Mouse (Mus musculus): ENCODE data around the gene Lzts2. TPM values are rescaled to one million over a fixed set of nuclear protein-coding genes. Genes with fewer than 3 reads are reported as not detected.

Gene Lzts2
- total RNA-seq, 1 experiment: 31.9 TPM

GRCm38 (mm10) chr19:45067758-45068510, 53.7 kb downstream of the Lzts2 start:
- DNase-seq (ENCODE audit: low read depth, low spot score): no peak
- TF ChIP-seq HCFC1 (IDR thresholded peaks at IDR 0.05; ENCODE audit: borderline replicate concordance, insufficient read depth, low read length) (no peak), CHD2 (IDR thresholded peaks at IDR 0.05; ENCODE audit: low read depth, low read length) (no peak), ZC3H11A (IDR thresholded peaks at IDR 0.05; ENCODE audit: borderline replicate concordance, low read depth, low read length) (no peak), ZNF384 (IDR thresholded peaks at IDR 0.05; ENCODE audit: low read depth, low read length) (no peak), MAFK (IDR thresholded peaks at IDR 0.05; ENCODE audit: insufficient read depth, low read depth, low read length) (no peak)
- Histone ChIP-seq H3K4me1 (ENCODE audit: control insufficient read depth in 2 of 2, insufficient read depth in 2 of 2, low read length in 2 of 2, poor library complexity in 1 of 2) (peaks cover 0 to 4% of the 10 kb centered on the region in 2 experiments; a peak in 1 of 4 replicates), H3K36me3 (ENCODE audit: control insufficient read depth, insufficient read depth, low read length, poor library complexity, severe bottlenecking) (no peaks in the 10 kb centered on the region), H3K4me3 (ENCODE audit: insufficient read depth in 1 of 2, low read depth in 1 of 2, low read length in 2 of 2, poor library complexity in 1 of 2, severe bottlenecking in 1 of 2) (no peak overlapping the region), H3K9ac (ENCODE audit: insufficient read depth, low read depth, low read length, poor library complexity, severe bottlenecking) (no peak overlapping the region), H3K27ac (ENCODE audit: insufficient read depth, low read depth, low read length, poor library complexity, severe bottlenecking) (no peak overlapping the region), H3K9me3 (ENCODE audit: control insufficient read depth, insufficient read depth, low read depth, low read length) (no peaks in the 10 kb centered on the region)
- in situ Hi-C loops (cut with MboI; ENCODE audit: low sequenced_read_pairs in 2 of 2, unreplicated experiment in 2 of 2): no loop called here

DNA sequence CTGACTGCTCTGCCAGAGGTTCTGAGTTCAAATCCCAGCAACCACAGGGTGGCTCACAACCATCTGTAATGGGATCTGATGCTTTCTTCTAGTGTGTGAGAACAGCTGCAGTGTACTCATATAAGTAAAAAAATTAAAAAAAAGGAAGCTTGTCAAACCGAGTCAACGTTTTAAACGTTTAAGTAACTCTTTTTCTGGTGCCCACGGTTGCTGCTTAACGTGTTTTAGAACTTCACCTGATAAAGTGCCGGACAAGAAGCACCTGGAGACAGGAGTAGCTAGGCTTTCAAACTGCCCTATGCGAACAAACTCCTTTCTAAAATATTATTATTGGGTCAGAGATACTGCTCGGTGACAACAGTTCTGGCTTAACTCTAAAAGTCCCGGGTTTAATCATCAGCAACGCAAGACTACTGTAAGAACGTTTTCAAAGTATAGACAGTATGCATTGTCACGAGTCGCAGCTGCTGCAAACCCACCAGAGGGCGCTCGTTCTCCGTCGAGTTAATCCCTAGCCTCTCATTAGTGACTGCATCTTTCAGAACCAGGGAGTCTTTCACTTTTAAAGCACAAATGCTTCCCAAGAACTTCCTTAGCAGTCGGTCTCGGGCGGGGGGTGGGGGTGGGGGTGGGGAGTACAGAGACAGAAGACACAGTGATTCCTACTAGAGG, 59.8 kb downstream of the Lzts2 start:
- TF ChIP-seq ZNF384 (IDR thresholded peaks at IDR 0.05; ENCODE audit: low read depth, low read length): no peak
- TF ChIP-seq MAFK (IDR thresholded peaks at IDR 0.05; ENCODE audit: insufficient read depth, low read depth, low read length): 0 out of 2 replicates have a peak, but pooled peaks have one; percentile 39
- H3K4me1 ChIP-seq (ENCODE audit: control insufficient read depth in 2 of 2, insufficient read depth in 2 of 2, low read length in 2 of 2, poor library complexity in 1 of 2): peaks cover 0 to 2% of the 10 kb centered on the region in 2 experiments; a peak in 1 of 4 replicates
- H3K4me3 ChIP-seq (ENCODE audit: insufficient read depth in 1 of 2, low read depth in 1 of 2, low read length in 2 of 2, poor library complexity in 1 of 2, severe bottlenecking in 1 of 2): peak overlapping the region; percentile 63 to 78
- no peaks in the 10 kb centered on the region for H3K36me3 ChIP-seq (ENCODE audit: control insufficient read depth, insufficient read depth, low read length, poor library complexity, severe bottlenecking)
- in situ Hi-C loops (cut with MboI; ENCODE audit: low sequenced_read_pairs in 2 of 2, unreplicated experiment in 2 of 2): no loop called here
- no peaks in the 10 kb centered on the region for H3K9me3 ChIP-seq (ENCODE audit: control insufficient read depth, insufficient read depth, low read depth, low read length)
- no peak overlapping the region for H3K27ac ChIP-seq (ENCODE audit: insufficient read depth, low read depth, low read length, poor library complexity, severe bottlenecking)
- H3K9ac ChIP-seq (ENCODE audit: insufficient read depth, low read depth, low read length, poor library complexity, severe bottlenecking): peak overlapping the region; percentile 91
- DNase-seq (ENCODE audit: low read depth, low spot score): peak; percentile 74

DNA sequence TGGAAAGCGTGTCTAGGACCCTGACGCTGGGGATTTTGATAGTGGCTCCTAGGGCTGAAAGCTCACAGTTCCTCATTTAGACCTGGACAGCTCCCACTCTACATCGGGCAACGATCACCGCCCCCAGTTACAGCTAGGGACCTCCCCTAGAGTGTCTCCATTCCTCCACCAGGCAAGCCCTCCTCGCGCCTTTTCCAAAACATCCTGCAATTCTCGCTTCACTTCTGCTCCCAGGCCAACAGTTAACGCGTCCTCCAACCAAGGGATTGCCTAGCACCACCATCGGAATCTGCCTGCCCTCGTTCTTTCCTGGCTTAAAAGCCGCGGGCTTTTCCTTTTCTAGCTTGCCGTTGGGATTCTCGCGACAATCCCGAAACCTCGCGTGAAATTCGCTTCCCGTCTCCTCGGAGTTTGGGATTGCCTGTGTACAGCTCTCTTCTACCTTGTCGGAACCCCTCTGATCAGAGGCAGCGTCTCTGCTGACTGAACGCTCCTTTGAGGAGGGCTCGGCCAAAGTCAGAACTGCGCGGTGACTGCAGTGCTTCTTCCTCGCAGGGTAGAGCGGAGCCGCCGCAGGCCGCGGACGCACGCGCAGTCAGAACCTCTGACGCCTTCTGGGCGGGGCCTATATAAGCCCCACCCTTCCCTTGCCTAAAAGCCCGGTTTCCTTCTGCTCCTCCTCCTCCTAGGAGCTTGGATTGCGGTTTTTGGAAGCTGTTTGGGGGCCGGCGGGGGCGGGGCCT, 60.5 kb downstream of the Lzts2 start, which contains the start of gene Kazald1:
Gene Kazald1, plus strand, starts transcription at position 662 of the 743 bp plus-strand sequence.
- no peak for TF ChIP-seq ZC3H11A (IDR thresholded peaks at IDR 0.05; ENCODE audit: borderline replicate concordance, low read depth, low read length)
- peak; percentile 99 for TF ChIP-seq CHD2 (IDR thresholded peaks at IDR 0.05; ENCODE audit: low read depth, low read length)
- H3K9me3 ChIP-seq (ENCODE audit: control insufficient read depth, insufficient read depth, low read depth, low read length): no peaks in the 10 kb centered on the region
- no peaks in the 10 kb centered on the region for H3K36me3 ChIP-seq (ENCODE audit: control insufficient read depth, insufficient read depth, low read length, poor library complexity, severe bottlenecking)
- in situ Hi-C loops (cut with MboI; ENCODE audit: low sequenced_read_pairs in 2 of 2, unreplicated experiment in 2 of 2): no loop called here
- peaks cover 0 to 2% of the 10 kb centered on the region in 2 experiments; a peak in 1 of 4 replicates for H3K4me1 ChIP-seq (ENCODE audit: control insufficient read depth in 2 of 2, insufficient read depth in 2 of 2, low read length in 2 of 2, poor library complexity in 1 of 2)
- H3K27ac ChIP-seq (ENCODE audit: insufficient read depth, low read depth, low read length, poor library complexity, severe bottlenecking): peak within 1 kb of the TSS; percentile 83
- H3K9ac ChIP-seq (ENCODE audit: insufficient read depth, low read depth, low read length, poor library complexity, severe bottlenecking): peak within 1 kb of the TSS; percentile 91
- peak within 1 kb of the TSS; percentile 72 to 78 for H3K4me3 ChIP-seq (ENCODE audit: insufficient read depth in 1 of 2, low read depth in 1 of 2, low read length in 2 of 2, poor library complexity in 1 of 2, severe bottlenecking in 1 of 2)
- peak; percentile 80 for DNase-seq (ENCODE audit: low read depth, low spot score)

DNA sequence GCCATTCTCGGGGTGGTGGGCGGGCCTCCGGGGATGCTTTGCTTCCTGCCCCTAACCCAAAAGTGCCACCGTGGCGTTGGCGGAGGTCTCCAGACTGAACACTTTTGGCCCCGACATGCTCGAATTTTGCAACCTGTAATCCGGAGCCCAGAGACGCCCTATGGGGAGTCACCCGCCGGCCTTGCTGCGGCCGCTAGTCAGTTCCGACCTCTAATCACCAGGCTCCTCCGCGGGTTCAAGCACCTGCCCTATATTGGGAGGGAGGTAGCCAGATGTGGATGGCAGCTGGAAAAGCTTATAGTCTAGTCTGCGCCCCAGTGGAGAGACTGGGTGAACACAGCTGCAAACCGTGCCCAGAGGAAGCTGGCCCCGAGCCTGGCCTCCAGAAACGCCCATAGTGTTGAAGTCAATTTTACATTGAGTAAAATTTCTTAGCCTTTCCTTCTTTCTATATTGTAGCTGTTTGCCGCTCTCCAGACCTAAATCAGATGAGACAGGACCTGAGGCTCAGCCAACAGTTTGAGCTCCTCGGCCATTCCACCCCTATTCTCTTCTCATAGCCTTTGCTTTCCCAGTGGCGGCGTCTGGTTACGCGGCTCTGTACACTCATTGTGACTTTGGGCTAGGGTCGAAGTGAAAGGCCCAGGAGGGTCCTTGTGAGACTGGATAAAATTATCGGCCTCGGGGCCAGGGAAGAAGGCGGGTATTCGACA, 61.3 kb downstream of the Lzts2 start:
- Histone ChIP-seq H3K9ac (ENCODE audit: insufficient read depth, low read depth, low read length, poor library complexity, severe bottlenecking) (peak overlapping the region; percentile 11; the same call in 1 of the 2 replicates), H3K4me3 (ENCODE audit: insufficient read depth in 1 of 2, low read depth in 1 of 2, low read length in 2 of 2, poor library complexity in 1 of 2, severe bottlenecking in 1 of 2) (peak overlapping the region; percentile 48 to 72), H3K4me1 (ENCODE audit: control insufficient read depth in 2 of 2, insufficient read depth in 2 of 2, low read length in 2 of 2, poor library complexity in 1 of 2) (peaks cover 0 to 2% of the 10 kb centered on the region in 2 experiments; a peak in 1 of 4 replicates), H3K27ac (ENCODE audit: insufficient read depth, low read depth, low read length, poor library complexity, severe bottlenecking) (no peak overlapping the region), H3K9me3 (ENCODE audit: control insufficient read depth, insufficient read depth, low read depth, low read length) (no peaks in the 10 kb centered on the region), H3K36me3 (ENCODE audit: control insufficient read depth, insufficient read depth, low read length, poor library complexity, severe bottlenecking) (no peaks in the 10 kb centered on the region)
- no peak for DNase-seq (ENCODE audit: low read depth, low spot score)
- TF ChIP-seq HCFC1 (IDR thresholded peaks at IDR 0.05; ENCODE audit: borderline replicate concordance, insufficient read depth, low read length) (no peak), ZNF384 (IDR thresholded peaks at IDR 0.05; ENCODE audit: low read depth, low read length) (no peak), CHD2 (IDR thresholded peaks at IDR 0.05; ENCODE audit: low read depth, low read length) (no peak), MAFK (IDR thresholded peaks at IDR 0.05; ENCODE audit: insufficient read depth, low read depth, low read length) (no peak), ZC3H11A (IDR thresholded peaks at IDR 0.05; ENCODE audit: borderline replicate concordance, low read depth, low read length) (no peak)
- in situ Hi-C loops (cut with MboI; ENCODE audit: low sequenced_read_pairs in 2 of 2, unreplicated experiment in 2 of 2): no loop called here

Measured in ES-E14 (cell line).